Mouse (Mus musculus) liver, adult (tissue): ENCODE data around the gene Hcar1.

Source experiments
- GATA4 ChIP-seq: IDR thresholded peaks from 2 replicates; pipeline ENCODE4 v1.6.1; 2014; ENCODE audit warnings: mild to moderate bottlenecking, low read length; ENCODE audit not compliant: insufficient replicate concordance

Hcar1 gene

GRCm38 (mm10) chr5:123883891-123884290 lies 4.1 kb upstream of the Hcar1 start:
- TF ChIP-seq GATA4: no peak

- TF ChIP-seq GATA4: no peak
Observed at GRCm38 (mm10) chr5:123880778-123881177, 958 bp upstream of the Hcar1 start.

GRCm38 (mm10) chr5:123878056-123878455 lies 1.8 kb downstream of the Hcar1 start:
- no peak for TF ChIP-seq GATA4

- no peak for TF ChIP-seq GATA4
Observed at GRCm38 (mm10) chr5:123874177-123874576, 5.6 kb downstream of the Hcar1 start.

- no peak for TF ChIP-seq GATA4
Observed at GRCm38 (mm10) chr5:123869615-123870014, 10.2 kb downstream of the Hcar1 start.

GRCm38 (mm10) chr5:123866457-123866856 lies 13.4 kb downstream of the Hcar1 start:
- TF ChIP-seq GATA4: no peak

- no peak for TF ChIP-seq GATA4
Observed at GRCm38 (mm10) chr5:123865365-123865764, 14.5 kb downstream of the Hcar1 start, which contains the start of gene Hcar2. Gene Hcar2, minus strand, starts transcription at chr5:123865499.

- TF ChIP-seq GATA4: no peak
Observed at GRCm38 (mm10) chr5:123863934-123864333, 15.9 kb downstream of the Hcar1 start.

- no peak for TF ChIP-seq GATA4
Observed at GRCm38 (mm10) chr5:123862374-123863350, 17.2 kb downstream of the Hcar1 start.

- TF ChIP-seq GATA4: no peak
Observed at GRCm38 (mm10) chr5:123858798-123859197, 21.0 kb downstream of the Hcar1 start.

GRCm38 (mm10) chr5:123854511-123854910 lies 25.3 kb downstream of the Hcar1 start:
- TF ChIP-seq GATA4: peak; percentile 31; the same call in 1 of the 2 replicates

- no peak for TF ChIP-seq GATA4
Observed at GRCm38 (mm10) chr5:123853877-123854504, 25.8 kb downstream of the Hcar1 start.

- no peak for TF ChIP-seq GATA4
Observed at GRCm38 (mm10) chr5:123851398-123851797, 28.4 kb downstream of the Hcar1 start.

- TF ChIP-seq GATA4: no peak
Observed at GRCm38 (mm10) chr5:123844316-123844715, 35.5 kb downstream of the Hcar1 start.

GRCm38 (mm10) chr5:123843816-123844215 lies 36.0 kb downstream of the Hcar1 start:
- TF ChIP-seq GATA4: no peak

GRCm38 (mm10) chr5:123842935-123843282 lies 36.9 kb downstream of the Hcar1 start:
- TF ChIP-seq GATA4: no peak

- TF ChIP-seq GATA4: no peak
Observed at GRCm38 (mm10) chr5:123842221-123842934, 37.4 kb downstream of the Hcar1 start.
